Mouse (Mus musculus) Muller cell, postnatal 12 days (primary cell): ENCODE data around the gene Prl5a1.

Source experiments
- DNase-seq: peaks from one replicate; pipeline ENCODE4 v3.0.0-alpha.2; 2015; ENCODE audit errors: inconsistent ontology term

The Prl5a1 gene

GRCm38 (mm10) chr13:28142184-28142583 is at the start of gene Prl5a1:
Gene Prl5a1 (plus strand): TSS chr13:28142484.
- DNase-seq: no peak

- DNase-seq: no peak
These were observed 46.1 kb upstream of the Prl5a1 start for GRCm38 (mm10) chr13:28096161-28096560.

GRCm38 (mm10) chr13:28108536-28108935 is 33.7 kb upstream of the Prl5a1 start:
- no peak for DNase-seq

GRCm38 (mm10) chr13:28132781-28133180 is 9.5 kb upstream of the Prl5a1 start:
- no peak for DNase-seq

GRCm38 (mm10) chr13:28135790-28136189 is 6.5 kb upstream of the Prl5a1 start:
- DNase-seq: no peak
